Mouse (Mus musculus) ovary, postnatal 36 days (tissue): Measurements from ENCODE around the gene Rdh9.

ENCODE experiments used
- DNase-seq: peaks from one replicate; pipeline ENCODE4 v3.0.0; 2022; ENCODE audit warnings: low spot score, mixed read lengths

Rdh9 gene

GRCm38 (mm10) chr10:127776011-127776410, at the start of gene Rdh9:
Gene Rdh9, plus strand, starts transcription at chr10:127776386.
- DNase-seq: no peak

- DNase-seq: no peak
Observed at GRCm38 (mm10) chr10:127728437-127728836, 47.7 kb upstream of the Rdh9 start.

- no peak for DNase-seq
Observed at GRCm38 (mm10) chr10:127730285-127730932, 45.8 kb upstream of the Rdh9 start.

- DNase-seq: no peak
Observed at GRCm38 (mm10) chr10:127730933-127731310, 45.3 kb upstream of the Rdh9 start.

- no peak for DNase-seq
Observed at GRCm38 (mm10) chr10:127731397-127731796, 44.8 kb upstream of the Rdh9 start.

GRCm38 (mm10) chr10:127734434-127734833, 41.8 kb upstream of the Rdh9 start:
- DNase-seq: no peak

GRCm38 (mm10) chr10:127736266-127736665, 39.9 kb upstream of the Rdh9 start:
- DNase-seq: no peak

- DNase-seq: no peak
Observed at GRCm38 (mm10) chr10:127736916-127737315, 39.3 kb upstream of the Rdh9 start.

GRCm38 (mm10) chr10:127737552-127737951, 38.6 kb upstream of the Rdh9 start:
- no peak for DNase-seq

- no peak for DNase-seq
Observed at GRCm38 (mm10) chr10:127738151-127738882, 37.9 kb upstream of the Rdh9 start.

GRCm38 (mm10) chr10:127739083-127739660, 37.0 kb upstream of the Rdh9 start, which contains the start of gene Zbtb39:
Gene Zbtb39, plus strand, starts transcription at chr10:127739538.
- peak; percentile 87 for DNase-seq

- DNase-seq: no peak
Observed at GRCm38 (mm10) chr10:127739661-127740161, 36.5 kb upstream of the Rdh9 start.

GRCm38 (mm10) chr10:127744661-127745060, 31.5 kb upstream of the Rdh9 start:
- DNase-seq: peak; percentile 43

- no peak for DNase-seq
Observed at GRCm38 (mm10) chr10:127745886-127746285, 30.3 kb upstream of the Rdh9 start.

GRCm38 (mm10) chr10:127747254-127747653, 28.9 kb upstream of the Rdh9 start:
- no peak for DNase-seq

- peak; percentile 51 for DNase-seq
Observed at GRCm38 (mm10) chr10:127748847-127749612, 27.2 kb upstream of the Rdh9 start.

GRCm38 (mm10) chr10:127750136-127750777, 25.9 kb upstream of the Rdh9 start:
- DNase-seq: no peak

GRCm38 (mm10) chr10:127751548-127751947, 24.6 kb upstream of the Rdh9 start, which contains the start of gene Gpr182:
Gene Gpr182, minus strand, starts transcription at chr10:127751732.
- no peak for DNase-seq

GRCm38 (mm10) chr10:127754566-127755166, 21.5 kb upstream of the Rdh9 start:
- no peak for DNase-seq

- DNase-seq: no peak
Observed at GRCm38 (mm10) chr10:127755246-127755645, 20.9 kb upstream of the Rdh9 start.
